Mouse (Mus musculus): ENCODE measurements around the gene Chrnb2.

DNA sequence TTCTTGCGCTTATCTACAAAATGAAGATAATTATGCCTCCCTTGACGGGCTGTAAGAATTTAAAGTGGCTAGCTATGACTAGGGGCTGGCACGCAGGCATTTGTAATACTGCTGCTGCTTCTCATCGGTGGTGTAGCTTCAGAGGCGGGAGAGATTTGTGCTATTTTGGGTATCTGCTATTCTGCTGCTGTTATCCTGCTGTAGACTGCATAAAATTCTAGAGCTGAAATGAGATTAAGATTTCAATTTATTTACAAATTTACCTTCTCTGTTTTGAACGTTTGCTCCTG is 48.5 kb downstream of the Chrnb2 start:
- TF ChIP-seq CTCF (IDR thresholded peaks at IDR 0.05; ENCODE audit: control insufficient read depth, insufficient read depth, low read length) (no peak), POLR2A (IDR thresholded peaks at IDR 0.05; ENCODE audit: borderline replicate concordance, control insufficient read depth, low read depth, low read length) (no peak)
